Mouse (Mus musculus) embryonic fibroblast, embryonic 13.5 days (primary cell): ENCODE data around the gene Lysmd2.

Experiments
- CTCF ChIP-seq: IDR thresholded peaks from 2 replicates; pipeline ENCODE4 v1.5.1; 2011; ENCODE audit warnings: mild to moderate bottlenecking, control low read depth, low read length, moderate library complexity, borderline replicate concordance; ENCODE audit not compliant: insufficient read depth
- POLR2A ChIP-seq: IDR thresholded peaks from 2 replicates; pipeline ENCODE4 v1.6.1; 2011; ENCODE audit warnings: low read depth, mild to moderate bottlenecking, control low read depth, low read length, moderate library complexity

GRCm38 (mm10) chr9:75597036-75597435 is 28.5 kb upstream of the Lysmd2 start:
- TF ChIP-seq CTCF (no peak), POLR2A (no peak)
